In genomic region chr9:51518376-51518775, GRCm38 (mm10) we compare ENCODE assay signal across 12 mouse cellular contexts.
DNase-seq lines count a peak whose midpoint lies in the region; ATAC-seq and TF ChIP-seq lines count a peak whose summit lies in the region.
"Had no signal": no experiment of that assay in that cellular context is flagged by ENCODE, and none has a peak within 500 bp of the region (broad histone marks: within the 10 kb centered on the region; RNA-seq: fewer than 3 reads in every experiment).

No protein-coding gene starts in this region.

- H3K27me3 ChIP-seq in limb, embryonic 15.5 days, result no peaks in the 10 kb centered on the region
- H3K27me3 ChIP-seq: liver, embryonic 15.5 days had no signal

- peak overlapping the region; percentile 50; the same call in 1 of the 2 replicates for H3K27ac ChIP-seq in left cerebral cortex, adult 2 months
- no peak overlapping the region for H3K27ac ChIP-seq in limb, embryonic 15.5 days
- H3K27ac ChIP-seq: liver, embryonic 15.5 days; stomach, postnatal 0 days had no signal

- ATAC-seq in limb, embryonic 15.5 days (ENCODE audit: insufficient number of reproducible peaks, low FRiP score, low TSS enrichment, low read depth), result peak; percentile 78
- ATAC-seq: intestine, embryonic 16.5 days had no signal

- no peak for TF ChIP-seq CTCF in left cerebral cortex, adult 2 months (IDR thresholded peaks at IDR 0.05)

- no peaks in the 10 kb centered on the region for H3K9me3 ChIP-seq in limb, embryonic 15.5 days
- H3K9me3 ChIP-seq: liver, embryonic 15.5 days had no signal

- WGBS in limb, embryonic 15.5 days, result 41% methylated on average over 4 of the region's 4 CpGs

- intact Hi-C loops in left cerebral cortex, adult 2 months (cut with DNase I), result no loop called here

- no peak overlapping the region for H3K9ac ChIP-seq in limb, embryonic 15.5 days
- H3K9ac ChIP-seq: liver, embryonic 15.5 days had no signal

- DNase-seq in gastrocnemius, adult 18-20 months (ENCODE audit: low spot score), result peak; percentile 54
- no peak for DNase-seq in gastrocnemius, postnatal 4 days (ENCODE audit: low spot score in 2 of 2)
- no peak for DNase-seq in left cerebral cortex, adult 2 months (ENCODE audit: extremely low spot score in 1 of 2, low spot score in 2 of 2)
- DNase-seq in left cerebral cortex, adult 9 months (ENCODE audit: low spot score in 2 of 2), result no peak
- peak; percentile 53 for DNase-seq in brain, adult 2 months (ENCODE audit: low read depth, low spot score)
- no peak for DNase-seq in embryo, embryonic 10 days (ENCODE audit: low spot score)
- DNase-seq: kidney, postnatal 25 days had no signal

- H3K4me2 ChIP-seq in limb, embryonic 15.5 days, result no peak overlapping the region
- H3K4me2 ChIP-seq: liver, embryonic 15.5 days had no signal

- H3K4me3 ChIP-seq in left cerebral cortex, adult 2 months, result no peak overlapping the region
- H3K4me3 ChIP-seq in limb, embryonic 15.5 days, result no peak overlapping the region
- H3K4me3 ChIP-seq: liver, embryonic 15.5 days; myocyte had no signal

- H3K36me3 ChIP-seq in limb, embryonic 15.5 days, result no peaks in the 10 kb centered on the region
- H3K36me3 ChIP-seq: liver, embryonic 15.5 days had no signal

- H3K4me1 ChIP-seq in limb, embryonic 15.5 days, result peaks cover 3% of the 10 kb centered on the region; the same call in 1 of the 2 replicates
- H3K4me1 ChIP-seq: liver, embryonic 15.5 days had no signal

Comparison
In these comparisons a context has a peak if more than half of its experiments do, and no peak if none do; other contexts are left out.
1. DNase-seq: peak in gastrocnemius, adult 18-20 months (single experiment) and brain, adult 2 months (single experiment); none in gastrocnemius, postnatal 4 days (0 of 2), left cerebral cortex, adult 2 months (0 of 2), left cerebral cortex, adult 9 months (0 of 2) and embryo, embryonic 10 days (single experiment).